Mouse (Mus musculus) ovary, postnatal 10 days (tissue): Measurements from ENCODE around the gene Atrip.

Experiments used
- DNase-seq: peaks from one replicate; pipeline ENCODE4 v3.0.0; 2022; ENCODE audit warnings: low spot score

Atrip gene

GRCm38 (mm10) chr9:109097831-109098230 is 23.9 kb upstream of the Atrip start:
- DNase-seq: no peak

GRCm38 (mm10) chr9:109097291-109097690 is 23.4 kb upstream of the Atrip start:
- DNase-seq: no peak

- DNase-seq: no peak
Observed at GRCm38 (mm10) chr9:109096856-109097255, 22.9 kb upstream of the Atrip start.

GRCm38 (mm10) chr9:109096251-109096661 is 22.3 kb upstream of the Atrip start:
- DNase-seq: no peak

- peak; percentile 72 for DNase-seq
Observed at GRCm38 (mm10) chr9:109095137-109095982, 21.4 kb upstream of the Atrip start, which contains the start of gene Plxnb1. Gene Plxnb1 (plus strand): TSS chr9:109095389.

GRCm38 (mm10) chr9:109094553-109095136 is 20.7 kb upstream of the Atrip start:
- peak; percentile 50 for DNase-seq

GRCm38 (mm10) chr9:109093786-109094552 is 20.0 kb upstream of the Atrip start:
- no peak for DNase-seq

GRCm38 (mm10) chr9:109092799-109093198 is 18.9 kb upstream of the Atrip start:
- DNase-seq: no peak

GRCm38 (mm10) chr9:109091802-109092201 is 17.9 kb upstream of the Atrip start:
- DNase-seq: no peak

- DNase-seq: no peak
Observed at GRCm38 (mm10) chr9:109090446-109090845, 16.5 kb upstream of the Atrip start.

GRCm38 (mm10) chr9:109087987-109088386 is 14.1 kb upstream of the Atrip start:
- no peak for DNase-seq

GRCm38 (mm10) chr9:109084922-109085321 is 11.0 kb upstream of the Atrip start:
- no peak for DNase-seq

GRCm38 (mm10) chr9:109082124-109082800 is 8.3 kb upstream of the Atrip start, which contains the start of the genes Ccdc51 and Tma7:
Gene Ccdc51 (plus strand): TSS chr9:109082493.
Gene Tma7 (minus strand): TSS chr9:109082587.
- peak; percentile 59 for DNase-seq

- no peak for DNase-seq
Observed at GRCm38 (mm10) chr9:109081749-109082123, 7.8 kb upstream of the Atrip start.

GRCm38 (mm10) chr9:109080516-109080915 is 6.6 kb upstream of the Atrip start:
- DNase-seq: no peak

GRCm38 (mm10) chr9:109068095-109068735 is 5.7 kb downstream of the Atrip start:
- no peak for DNase-seq

- no peak for DNase-seq
Observed at GRCm38 (mm10) chr9:109060898-109061295, 13.0 kb downstream of the Atrip start.

- DNase-seq: no peak
Observed at GRCm38 (mm10) chr9:109060184-109060897, 13.6 kb downstream of the Atrip start.

- peak; percentile 78 for DNase-seq
Observed at GRCm38 (mm10) chr9:109059136-109059903, 14.6 kb downstream of the Atrip start, which contains the start of gene Trex1. Gene Trex1 (minus strand): TSS chr9:109059734.
